Mouse (Mus musculus) forebrain, embryonic 14.5 days (tissue): ENCODE results near the gene Eif4e2. TPM values are rescaled to one million over a fixed set of nuclear protein-coding genes. Genes with fewer than 3 reads are reported as not detected.

Experiments
- ATAC-seq: fragments of 200-750 bp; cut with Nextera tagmentation; 2 replicates; pipeline ENCODE4 v1.8.0; 2017; ENCODE audit warnings: mild to moderate bottlenecking, moderate library complexity
- DNase-seq: peaks from one replicate; pipeline ENCODE4 v3.0.0-alpha.2; 2015; ENCODE audit warnings: low spot score
- H3K27ac ChIP-seq: fragments of 300-500 bp; sonication (generic); 2 replicates; pipeline ENCODE4 v1.5.1; 2014; ENCODE audit warnings: low read depth, mild to moderate bottlenecking, control low read depth, low read length, moderate library complexity
- H3K27me3 ChIP-seq: fragments of 300-500 bp; sonication (generic); replicated peaks from 2 replicates; pipeline ENCODE4 v1.6.1; 2014; ENCODE audit warnings: low read length, control low read depth, mixed read lengths; ENCODE audit not compliant: control insufficient read depth, insufficient read depth
- H3K36me3 ChIP-seq: fragments of 300-500 bp; sonication (generic); 2 replicates; pipeline ENCODE4 v1.6.1; 2014; ENCODE audit warnings: low read length, control low read depth; ENCODE audit not compliant: control insufficient read depth, insufficient read depth
- H3K4me1 ChIP-seq: fragments of 300-500 bp; sonication (generic); 2 replicates; pipeline ENCODE4 v1.6.1; 2014; ENCODE audit warnings: antibody characterized with exemption, low read length, control low read depth; ENCODE audit not compliant: control insufficient read depth, insufficient read depth
- H3K4me2 ChIP-seq: fragments of 300-500 bp; sonication (generic); 2 replicates; pipeline ENCODE4 v1.6.1; 2014; ENCODE audit warnings: mild to moderate bottlenecking, control low read depth, low read length
- H3K4me3 ChIP-seq: fragments of 300-500 bp; sonication (generic); 2 replicates; pipeline ENCODE4 v1.5.1; 2014; ENCODE audit warnings: low read depth, low read length, control low read depth
- H3K9ac ChIP-seq: fragments of 300-500 bp; sonication (generic); 2 replicates; pipeline ENCODE4 v1.6.1; 2014; ENCODE audit warnings: mild to moderate bottlenecking, low read length, control low read depth, moderate library complexity
- H3K9me3 ChIP-seq: fragments of 300-500 bp; sonication (generic); replicated peaks from 2 replicates; pipeline ENCODE4 v1.6.1; 2016; ENCODE audit warnings: low read length, control low read depth, mixed read lengths; ENCODE audit not compliant: control insufficient read depth
- WGBS: fragments of 180-500 bp; shearing (Covaris S2); extraction: QIAGEN DNeasy Blood & Tissue Kit; methylation state at CpG from one replicate; pipeline ENCODE4 v1.1.7; 2014; 5-methylcytosine and 5-hydroxymethylcytosine counted together
- polyA plus RNA-seq: library from polyadenylated mRNA; unstranded; fragments of >200 nt; fragmentation: Nextera tagmentation; extraction: Ambion mirVana; gene quantifications from 2 replicates; pipeline ENCODE4 v1.2.1, GENCODE M21; 2014

Eif4e2 gene
- polyA plus RNA-seq, 1 experiment from 2014 or later: 61.9 TPM

DNA sequence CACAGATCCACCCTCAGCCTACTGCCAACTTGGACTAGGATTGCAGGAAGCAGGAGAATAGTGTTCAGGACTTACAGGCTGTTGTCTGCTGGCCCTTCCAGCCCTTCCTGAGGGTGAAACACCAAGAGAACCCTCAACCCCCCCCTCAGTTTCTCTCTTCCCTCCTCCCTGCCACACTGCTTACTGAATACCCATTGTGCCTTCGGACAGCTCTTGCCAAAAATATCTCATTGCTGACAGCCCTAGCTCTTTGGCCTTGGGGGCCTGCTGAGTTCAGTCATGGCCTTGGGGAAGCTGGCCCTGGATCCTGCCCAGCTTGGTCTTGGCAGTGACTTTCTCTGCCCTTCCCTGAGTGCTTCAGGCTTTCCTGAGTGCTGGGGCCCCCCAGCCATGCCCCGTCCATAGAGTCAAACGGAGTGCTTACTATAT, 59.8 kb downstream of the Eif4e2 start:
- DNase-seq (peak; percentile 42), ATAC-seq (no peak)
- WGBS: 57% methylated on average over 3 of the region's 3 CpGs

DNA sequence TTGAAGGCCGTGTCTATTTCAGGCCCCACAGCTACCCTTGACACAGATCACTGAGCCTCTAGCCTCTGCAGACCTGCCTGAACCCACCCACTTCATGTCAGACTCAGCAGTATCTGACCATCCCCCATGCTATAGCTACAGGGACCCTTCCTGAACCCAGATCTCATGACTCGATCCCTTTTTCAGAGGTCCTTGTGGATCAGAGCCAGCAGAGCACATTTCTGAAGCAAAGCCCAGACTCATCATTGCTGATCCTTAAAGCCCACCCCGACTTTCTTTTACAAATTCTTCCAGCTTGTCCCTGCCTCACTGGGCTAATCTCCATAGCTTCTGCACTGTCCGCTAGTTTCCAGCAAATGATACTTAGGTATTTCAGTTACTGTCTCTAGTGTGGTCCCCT, 60.4 kb downstream of the Eif4e2 start:
- Histone ChIP-seq H3K4me1 (peaks cover 3% of the 10 kb centered on the region; the same call in 1 of the 2 replicates), H3K4me3 (no peak overlapping the region), H3K27ac (no peak overlapping the region), H3K27me3 (no peaks in the 10 kb centered on the region), H3K36me3 (no peaks in the 10 kb centered on the region), H3K9ac (no peak overlapping the region), H3K4me2 (no peak overlapping the region), H3K9me3 (no peaks in the 10 kb centered on the region)
- WGBS: 77% methylated on average over 4 of the region's 4 CpGs
- DNase-seq (no peak), ATAC-seq (no peak)

More for the DNA sequence above, 59.8 kb downstream of the Eif4e2 start:
- Histone ChIP-seq H3K27ac (no peak overlapping the region), H3K4me2 (no peak overlapping the region), H3K4me1 (peaks cover 3% of the 10 kb centered on the region; the same call in 1 of the 2 replicates), H3K9ac (no peak overlapping the region), H3K36me3 (no peaks in the 10 kb centered on the region), H3K9me3 (no peaks in the 10 kb centered on the region), H3K27me3 (no peaks in the 10 kb centered on the region), H3K4me3 (no peak overlapping the region)

DNA sequence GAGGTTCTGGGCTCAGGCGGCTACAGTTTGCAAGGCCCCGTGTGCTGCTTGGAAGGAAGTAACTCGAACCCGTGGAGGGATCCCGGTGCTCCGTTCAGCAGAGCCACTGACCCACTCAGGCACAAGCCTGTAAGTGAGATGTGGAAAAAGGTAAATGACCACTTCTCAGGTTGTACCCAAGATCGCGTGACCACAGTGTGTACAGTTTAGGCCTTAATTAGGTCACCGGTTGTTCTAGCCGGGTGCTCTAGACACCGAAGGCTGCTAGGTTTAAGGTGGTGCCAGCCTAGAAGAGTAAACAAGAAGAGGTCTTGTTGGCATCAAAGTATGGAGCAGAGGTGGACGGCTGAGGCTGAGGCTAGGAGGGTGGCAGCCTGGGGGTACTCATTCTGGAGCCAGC, 61.4 kb downstream of the Eif4e2 start:
- DNase-seq: no peak
- Histone ChIP-seq H3K4me2 (no peak overlapping the region), H3K27me3 (no peaks in the 10 kb centered on the region), H3K9me3 (no peaks in the 10 kb centered on the region), H3K4me1 (peaks cover 2% of the 10 kb centered on the region; the same call in 1 of the 2 replicates), H3K27ac (no peak overlapping the region), H3K4me3 (no peak overlapping the region), H3K36me3 (no peaks in the 10 kb centered on the region), H3K9ac (no peak overlapping the region)
- ATAC-seq: no peak
- 93% methylated on average over 12 of the region's 12 CpGs for WGBS

DNA sequence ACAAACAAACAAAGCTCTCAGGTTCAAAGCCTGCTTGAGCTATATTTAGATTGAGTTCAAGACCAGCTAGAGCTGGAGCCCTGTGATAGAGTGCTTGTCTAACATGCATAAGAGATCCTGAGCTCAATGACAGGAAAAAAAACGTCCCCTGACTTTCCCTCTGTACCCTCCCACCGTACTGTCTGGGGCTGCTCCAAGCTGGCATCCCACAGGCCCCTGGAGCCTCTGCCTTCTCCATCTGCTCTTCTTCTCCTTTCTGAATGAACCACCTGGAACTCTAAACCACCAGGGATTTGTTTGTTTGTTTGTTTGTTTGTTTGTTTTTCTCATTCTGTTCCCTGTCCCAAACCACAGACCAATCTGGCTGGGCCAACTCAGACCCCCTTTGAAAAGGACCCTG, 62.3 kb downstream of the Eif4e2 start:
- no peak for DNase-seq
- Histone ChIP-seq H3K9me3 (no peaks in the 10 kb centered on the region), H3K4me3 (no peak overlapping the region), H3K9ac (no peak overlapping the region), H3K36me3 (no peaks in the 10 kb centered on the region), H3K27ac (no peak overlapping the region), H3K4me2 (no peak overlapping the region), H3K4me1 (no peaks in the 10 kb centered on the region; the same call in 1 of the 2 replicates), H3K27me3 (no peaks in the 10 kb centered on the region)
- ATAC-seq: no peak
- 74% methylated on average over 2 of the region's 2 CpGs for WGBS

DNA sequence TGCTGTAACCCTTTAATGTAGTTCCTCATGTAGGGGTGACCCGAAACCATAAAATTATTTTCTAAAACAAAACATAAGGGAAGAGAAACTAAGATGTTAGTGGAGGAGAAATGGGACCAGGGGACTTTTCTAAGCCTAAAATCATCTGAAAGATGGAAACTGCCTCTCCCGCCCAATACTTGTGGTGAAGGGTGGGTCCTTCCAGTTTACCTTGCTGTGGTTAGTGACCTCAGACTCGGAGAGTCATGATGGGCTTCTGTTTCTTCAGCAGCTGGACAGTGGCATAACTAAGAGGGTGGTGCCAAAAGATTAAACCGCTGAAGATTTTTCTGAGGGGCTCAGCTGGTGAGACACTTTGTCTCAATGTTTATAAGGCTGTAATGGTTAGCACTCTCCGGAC, 66.6 kb downstream of the Eif4e2 start:
- Histone ChIP-seq H3K27ac (no peak overlapping the region), H3K36me3 (no peaks in the 10 kb centered on the region), H3K9me3 (no peaks in the 10 kb centered on the region), H3K9ac (no peak overlapping the region), H3K4me1 (no peaks in the 10 kb centered on the region), H3K4me3 (no peak overlapping the region), H3K4me2 (no peak overlapping the region), H3K27me3 (no peaks in the 10 kb centered on the region)
- DNase-seq (no peak), ATAC-seq (no peak)
- 78% methylated on average over 5 of the region's 5 CpGs for WGBS

DNA sequence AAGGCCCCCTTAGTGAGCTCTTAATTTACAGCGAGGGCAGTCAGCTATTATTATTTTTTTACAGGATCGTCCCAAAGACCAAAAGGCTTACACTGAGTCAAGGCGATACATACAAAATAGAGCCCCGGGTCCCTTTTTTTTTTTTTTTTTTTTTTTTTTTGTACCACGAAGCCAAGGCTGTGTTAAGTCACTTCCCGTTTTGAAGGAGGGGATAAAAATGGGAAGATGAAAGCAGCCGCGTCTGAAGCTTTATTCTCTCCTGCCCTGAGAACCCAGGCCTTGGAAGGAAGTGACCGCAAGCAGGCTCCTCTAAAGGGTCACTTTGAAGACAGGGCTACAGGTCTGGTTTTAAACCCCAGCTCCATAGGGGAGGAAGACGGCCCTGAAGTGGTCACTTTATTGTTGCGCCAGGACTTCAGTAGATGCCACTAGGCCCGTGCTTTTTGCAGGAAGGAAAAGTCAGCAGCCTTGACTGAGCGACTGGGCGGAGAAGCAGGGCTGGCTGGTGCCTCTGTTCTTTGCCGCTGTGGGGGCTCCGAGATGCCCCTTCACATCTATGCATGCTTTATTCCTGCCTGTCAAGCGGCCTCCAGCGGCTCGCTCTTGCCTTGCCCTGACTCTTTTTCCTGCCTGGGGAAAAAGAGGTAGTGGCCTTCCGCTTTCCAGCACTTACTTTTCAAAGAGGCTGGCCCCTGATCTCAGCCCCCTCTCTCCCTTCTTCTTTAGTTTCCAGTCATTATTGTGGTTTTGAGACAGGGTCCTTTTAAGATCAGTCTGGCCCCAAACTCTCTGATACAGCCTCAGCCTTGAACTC, 68.1 kb downstream of the Eif4e2 start:
- Histone ChIP-seq H3K9ac (0 out of 2 replicates have a peak overlapping the region, but pooled peaks have one; percentile 5), H3K27me3 (no peaks in the 10 kb centered on the region), H3K36me3 (no peaks in the 10 kb centered on the region), H3K4me1 (no peaks in the 10 kb centered on the region), H3K4me3 (no peak overlapping the region), H3K9me3 (no peaks in the 10 kb centered on the region), H3K4me2 (peak overlapping the region; percentile 9; the same call in 1 of the 2 replicates), H3K27ac (no peak overlapping the region)
- DNase-seq (peak; percentile 14), ATAC-seq (no peak)
- 15% methylated on average over 20 of the region's 20 CpGs for whole genome bisulfite sequencing

DNA sequence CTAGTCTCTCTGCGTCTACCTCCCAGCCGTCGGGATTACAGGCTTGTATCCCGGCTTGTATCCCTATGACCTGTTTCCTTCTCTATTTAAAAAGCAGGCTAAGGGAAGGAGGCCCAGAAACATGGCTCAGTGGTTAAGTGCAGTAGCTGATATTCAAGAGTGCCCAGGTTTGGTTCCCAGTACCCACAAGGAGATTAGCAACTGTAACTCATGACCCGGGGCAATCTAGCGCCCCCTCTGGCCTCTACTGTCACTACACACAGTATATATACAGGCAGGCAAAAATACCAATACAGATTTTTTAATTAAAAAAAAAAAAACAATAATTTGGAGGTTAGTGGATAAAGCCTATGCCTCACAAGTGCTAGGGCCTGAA, 68.7 kb downstream of the Eif4e2 start:
- H3K27me3 ChIP-seq: no peaks in the 10 kb centered on the region
- no peaks in the 10 kb centered on the region for H3K9me3 ChIP-seq
- no peak overlapping the region for H3K9ac ChIP-seq
- no peaks in the 10 kb centered on the region for H3K36me3 ChIP-seq
- no peak overlapping the region for H3K4me2 ChIP-seq
- no peaks in the 10 kb centered on the region for H3K4me1 ChIP-seq
- 71% methylated on average over 6 of the region's 6 CpGs for WGBS
- no peak overlapping the region for H3K4me3 ChIP-seq
- no peak overlapping the region for H3K27ac ChIP-seq
- no peak for DNase-seq
- no peak for ATAC-seq

DNA sequence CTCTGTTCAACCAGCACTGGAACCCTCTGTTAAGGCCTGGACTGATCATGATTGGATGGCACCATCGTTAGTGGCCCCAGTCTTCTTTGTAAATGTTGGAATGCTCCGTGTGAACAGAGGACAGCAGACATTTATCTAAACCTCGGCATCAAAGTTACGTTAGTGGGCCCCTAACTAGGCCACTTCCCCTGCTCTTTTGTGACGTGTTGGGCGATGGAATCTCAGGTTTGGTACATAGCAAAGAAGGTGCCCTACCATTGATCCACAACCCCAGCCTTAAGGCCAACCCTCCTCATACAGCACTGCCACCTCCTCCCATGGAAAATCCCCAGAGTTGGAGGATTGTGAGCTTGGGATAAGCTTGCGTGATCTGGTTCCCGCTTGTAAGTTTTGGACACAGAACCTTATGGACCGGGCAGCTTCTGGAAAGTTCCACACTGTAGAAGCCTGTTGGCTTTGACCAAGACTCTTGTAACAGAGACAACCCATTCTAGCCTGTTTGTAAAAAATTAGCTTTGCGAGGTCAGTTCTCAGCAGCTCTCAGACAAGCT, 69.8 kb downstream of the Eif4e2 start:
- DNase-seq (no peak), ATAC-seq (no peak)
- Histone ChIP-seq H3K36me3 (no peaks in the 10 kb centered on the region), H3K4me1 (no peaks in the 10 kb centered on the region), H3K27me3 (no peaks in the 10 kb centered on the region), H3K4me2 (no peak overlapping the region), H3K9ac (no peak overlapping the region), H3K27ac (no peak overlapping the region), H3K9me3 (no peaks in the 10 kb centered on the region), H3K4me3 (no peak overlapping the region)
- 66% methylated on average over 10 of the region's 10 CpGs for WGBS

DNA sequence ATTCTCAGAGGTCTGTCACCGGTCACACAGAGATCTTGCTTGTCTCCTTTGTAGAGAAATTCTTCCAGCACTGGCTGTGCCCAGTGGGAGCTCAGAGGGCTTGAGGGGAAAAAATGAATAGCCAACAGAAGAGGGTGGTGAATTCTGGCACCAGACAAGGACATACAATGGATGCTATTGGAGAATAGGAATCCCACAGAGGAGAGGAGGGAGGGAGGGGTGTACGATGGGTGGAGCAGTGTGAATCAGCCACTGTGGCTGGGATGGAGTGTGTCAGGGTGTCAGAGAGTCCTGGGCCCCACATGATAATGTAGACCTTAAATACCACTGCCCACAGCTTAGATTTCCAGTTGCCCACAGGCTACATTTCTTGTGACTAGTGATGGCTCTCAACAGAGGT, 73.4 kb downstream of the Eif4e2 start:
- Histone ChIP-seq H3K9ac (no peak overlapping the region), H3K4me3 (no peak overlapping the region), H3K27me3 (no peaks in the 10 kb centered on the region), H3K4me1 (no peaks in the 10 kb centered on the region), H3K27ac (no peak overlapping the region), H3K36me3 (no peaks in the 10 kb centered on the region), H3K9me3 (no peaks in the 10 kb centered on the region), H3K4me2 (no peak overlapping the region)
- no peak for ATAC-seq
- DNase-seq: no peak
- WGBS: 42% methylated on average over 2 of the region's 2 CpGs
